Comparison of ENCODE assay signal across 8 mouse cellular contexts in the genomic region with DNA sequence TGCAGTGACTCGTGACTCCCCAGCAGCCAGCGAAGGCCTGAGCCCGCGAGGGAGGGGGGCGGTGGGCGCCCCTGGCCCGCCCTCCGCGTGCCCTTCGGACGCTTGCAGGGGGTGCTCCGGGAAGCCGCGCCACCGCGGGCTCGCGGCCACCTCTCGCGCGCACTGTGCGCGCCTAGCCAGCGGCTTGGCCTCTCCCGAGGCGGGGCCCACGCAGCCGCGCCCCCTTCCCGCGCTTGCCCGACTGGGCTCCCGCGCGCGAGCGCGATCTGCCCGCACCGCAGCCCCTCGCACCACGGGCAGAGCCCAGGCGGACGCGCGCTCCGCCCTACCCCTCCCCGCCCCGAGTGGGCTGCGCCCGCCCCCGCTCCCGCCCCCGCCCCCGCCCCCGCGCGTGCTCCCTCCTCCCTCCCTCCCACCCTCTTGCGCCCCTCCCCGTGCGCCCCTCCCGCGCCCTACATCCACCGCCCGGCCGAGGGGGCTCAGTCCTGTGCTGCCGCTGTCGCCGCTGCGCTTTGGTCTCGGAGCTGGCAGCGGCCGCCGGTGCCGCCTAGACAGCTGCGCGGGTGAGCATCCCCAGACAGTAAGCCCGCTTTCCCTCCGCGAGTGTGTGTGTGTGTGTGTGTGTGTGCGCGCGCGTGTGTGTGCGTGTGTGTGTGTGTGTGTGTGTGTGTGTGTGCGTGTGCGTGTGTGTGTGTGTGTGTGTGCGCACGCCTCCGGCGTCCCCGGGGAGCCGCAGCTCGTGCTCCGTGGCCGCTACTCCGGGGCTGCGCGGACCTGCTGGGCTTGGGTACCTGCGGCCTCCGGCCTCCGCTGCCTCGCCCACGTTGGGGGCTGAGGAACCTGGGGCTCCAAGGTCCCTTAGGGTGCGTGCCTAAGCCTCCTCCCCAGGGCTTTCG. TPM values are rescaled to one million over a fixed set of nuclear protein-coding genes. Genes with fewer than 3 reads are reported as not detected.
DNase-seq lines count a peak whose midpoint lies in the region; ATAC-seq lines count a peak whose summit lies in the region.

Fhl1 (plus strand) TSS at position 482 of the 896 bp plus-strand sequence.

- peak within 1 kb of the TSS; percentile 85 for H3K9ac ChIP-seq in hindbrain, embryonic 15.5 days

- peak within 1 kb of the TSS; percentile 66 for H3K4me3 ChIP-seq in hindbrain, embryonic 15.5 days

- H3K27ac ChIP-seq in hindbrain, embryonic 15.5 days (replicated peaks) = peak within 1 kb of the TSS; percentile 88

- peak; percentile 69 for DNase-seq in adrenal gland, postnatal 10 days
- DNase-seq in embryo, embryonic 10 days (ENCODE audit: low spot score) = peak; percentile 74
- peak; percentile 58 for DNase-seq in gastrocnemius, postnatal 10 days
- DNase-seq in left cerebral cortex, adult 18-20 months (ENCODE audit: low spot score in 2 of 2) = peak; percentile 37 to 41
- DNase-seq in lung, postnatal 25 days (ENCODE audit: low spot score) = peak; percentile 50
- peak; percentile 32 for DNase-seq in right cerebral cortex, postnatal 14 days
- DNase-seq in T-cell, adult 2 months (ENCODE audit: low spot score) = no peak

- no peaks in the 10 kb centered on the region for H3K9me3 ChIP-seq in hindbrain, embryonic 15.5 days

- H3K4me1 ChIP-seq in hindbrain, embryonic 15.5 days (replicated peaks) = peaks cover 2% of the 10 kb centered on the region; the same call in 1 of the 2 replicates

- H3K36me3 ChIP-seq in hindbrain, embryonic 15.5 days = no peaks in the 10 kb centered on the region

- H3K27me3 ChIP-seq in hindbrain, embryonic 15.5 days = no peaks in the 10 kb centered on the region

- H3K4me2 ChIP-seq in hindbrain, embryonic 15.5 days = peak within 1 kb of the TSS; percentile 55

- 17% methylated on average over 53 of the region's 106 CpGs for WGBS in hindbrain, embryonic 15.5 days

- peak; percentile 96 for ATAC-seq in hindbrain, embryonic 15.5 days (ENCODE audit: low FRiP score, low read depth)

RNA-seq across cellular contexts. Expression of gene Fhl1, which starts in this region (rescaled TPM):
- total RNA-seq in adrenal gland, postnatal 10 days (2021) = 100 to 1,000 TPM; 146 to 212 TPM
- 1,000 to 10,000 TPM; 1,223 to 1,283 TPM for total RNA-seq in gastrocnemius, postnatal 10 days (2021)
- 176 and 182 TPM in 2 replicates for polyA plus RNA-seq in hindbrain, embryonic 15.5 days (2015; fragmentation: Nextera tagmentation; extraction: Ambion mirVana)
- total RNA-seq in left cerebral cortex, adult 18-20 months (2021) = 10 to 100 TPM; 83.4 to 90.6 TPM

Comparison
In these comparisons a context has a peak if more than half of its experiments do, and no peak if none do; other contexts are left out.
1. RNA of gene Fhl1 (total RNA-seq): 1,223 to 1,283 TPM in gastrocnemius, postnatal 10 days; 146 to 212 TPM in adrenal gland, postnatal 10 days and 83.4 to 90.6 TPM in left cerebral cortex, adult 18-20 months; every median in the first group is over 4 times any median in the second.